Mouse (Mus musculus) lung, embryonic 14.5 days (tissue): ENCODE data around the gene Nr3c2. TPM values are rescaled to one million over a fixed set of nuclear protein-coding genes. Genes with fewer than 3 reads are reported as not detected.

Experiments
- ATAC-seq: fragments of 200-750 bp; cut with Nextera tagmentation; 2 replicates; pipeline ENCODE4 v1.8.0; 2017; ENCODE audit warnings: mild to moderate bottlenecking, moderate TSS enrichment, moderate library complexity; ENCODE audit not compliant: insufficient read depth
- DNase-seq: peaks from one replicate; pipeline ENCODE4 v3.0.0-alpha.2; 2015
- H3K27ac ChIP-seq: fragments of 300-500 bp; sonication (generic); 2 replicates; pipeline ENCODE4 v1.5.1; 2014; ENCODE audit warnings: low read depth, mild to moderate bottlenecking, moderate library complexity
- H3K27me3 ChIP-seq: fragments of 300-500 bp; sonication (generic); 2 replicates; pipeline ENCODE4 v1.6.1; 2014; ENCODE audit warnings: low read length, control low read depth; ENCODE audit not compliant: insufficient read depth
- H3K36me3 ChIP-seq: fragments of 300-500 bp; sonication (generic); 2 replicates; pipeline ENCODE4 v1.6.1; 2014; ENCODE audit warnings: control low read depth; ENCODE audit not compliant: insufficient read depth
- H3K4me1 ChIP-seq: fragments of 300-500 bp; sonication (generic); 2 replicates; pipeline ENCODE4 v1.6.1; 2014; ENCODE audit warnings: antibody characterized with exemption, control low read depth; ENCODE audit not compliant: insufficient read depth
- H3K4me2 ChIP-seq: fragments of 300-500 bp; sonication (generic); 2 replicates; pipeline ENCODE4 v1.6.1; 2014; ENCODE audit warnings: mild to moderate bottlenecking
- H3K4me3 ChIP-seq: fragments of 300-500 bp; sonication (generic); 2 replicates; pipeline ENCODE4 v1.5.1; 2014; ENCODE audit warnings: low read depth, low read length
- H3K9ac ChIP-seq: fragments of 300-500 bp; sonication (generic); 2 replicates; pipeline ENCODE4 v1.6.1; 2014
- H3K9me3 ChIP-seq: fragments of 300-500 bp; sonication (generic); 2 replicates; pipeline ENCODE4 v1.6.1; 2016; ENCODE audit warnings: low read depth, low read length, control low read depth
- CTCF ChIP-seq: IDR thresholded peaks from 2 replicates; pipeline ENCODE4 v1.5.1; 2016; ENCODE audit warnings: antibody characterized with exemption, low read depth
- WGBS: fragments of 180-500 bp; shearing (Covaris S2); extraction: QIAGEN DNeasy Blood & Tissue Kit; methylation state at CpG from one replicate; pipeline ENCODE4 v1.1.7; 2014; 5-methylcytosine and 5-hydroxymethylcytosine counted together
- polyA plus RNA-seq: library from polyadenylated mRNA; unstranded; fragments of >200 nt; fragmentation: Nextera tagmentation; extraction: Ambion mirVana; gene quantifications from 2 replicates; pipeline ENCODE4 v1.2.1, GENCODE M21; 2014

Gene Nr3c2
- polyA plus RNA-seq, 1 experiment from 2014 or later, result 4.1 TPM

DNA sequence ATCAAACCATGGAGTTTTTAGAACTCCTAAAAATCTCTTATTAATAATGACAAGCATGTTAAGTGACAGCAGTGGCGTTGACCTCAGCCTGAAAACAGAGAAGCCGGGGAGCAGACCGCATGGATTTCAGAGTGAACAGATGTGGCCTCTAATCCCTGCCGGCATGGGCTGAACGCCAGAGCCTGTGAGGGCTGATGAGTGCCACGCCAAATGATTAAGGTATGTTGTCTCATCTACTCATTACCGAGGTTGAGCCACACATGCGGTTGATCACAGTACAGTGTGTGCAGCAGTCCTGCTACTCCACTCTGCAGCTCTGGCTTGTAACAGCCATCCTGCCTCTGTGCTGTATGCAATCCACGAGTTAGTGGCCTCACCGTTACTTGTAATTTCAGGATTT is 110.2 kb downstream of the Nr3c2 start:
- DNase-seq (peak; percentile 10), ATAC-seq (no peak)
- Histone ChIP-seq H3K9me3 (no peaks in the 10 kb centered on the region), H3K27me3 (no peaks in the 10 kb centered on the region), H3K9ac (no peak overlapping the region), H3K27ac (no peak overlapping the region), H3K4me3 (no peak overlapping the region), H3K4me1 (no peaks in the 10 kb centered on the region), H3K4me2 (no peak overlapping the region), H3K36me3 (no peaks in the 10 kb centered on the region)
- WGBS, result 54% methylated on average over 10 of the region's 10 CpGs
- TF ChIP-seq CTCF, result no peak

DNA sequence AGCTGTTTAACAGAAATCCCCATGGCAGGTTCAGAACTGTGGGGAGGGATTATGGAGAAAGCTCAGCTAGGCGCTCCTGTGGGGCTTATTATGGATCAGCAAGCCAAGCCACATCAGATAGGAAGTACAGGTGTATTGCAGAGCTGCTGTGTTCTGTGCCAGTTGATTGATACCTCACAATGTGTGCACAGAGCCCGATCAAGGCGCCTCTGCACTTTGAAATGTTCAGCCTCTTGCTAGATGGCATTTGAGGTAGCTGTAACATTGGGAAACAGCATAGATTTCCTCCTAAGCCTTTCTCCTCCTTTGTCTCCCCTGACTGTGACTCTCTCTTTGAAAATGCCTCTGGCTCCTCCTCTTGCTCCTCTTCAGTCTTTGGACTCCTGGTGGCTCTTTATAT is 112.7 kb downstream of the Nr3c2 start:
- no peak for TF ChIP-seq CTCF
- WGBS, result 76% methylated on average over 3 of the region's 3 CpGs
- H3K9ac ChIP-seq, result no peak overlapping the region
- no peak for ATAC-seq
- H3K4me1 ChIP-seq, result no peaks in the 10 kb centered on the region
- no peaks in the 10 kb centered on the region for H3K27me3 ChIP-seq
- H3K36me3 ChIP-seq, result no peaks in the 10 kb centered on the region
- H3K27ac ChIP-seq, result no peak overlapping the region
- no peak for DNase-seq
- H3K4me3 ChIP-seq, result no peak overlapping the region
- H3K4me2 ChIP-seq, result no peak overlapping the region
- H3K9me3 ChIP-seq, result no peaks in the 10 kb centered on the region

DNA sequence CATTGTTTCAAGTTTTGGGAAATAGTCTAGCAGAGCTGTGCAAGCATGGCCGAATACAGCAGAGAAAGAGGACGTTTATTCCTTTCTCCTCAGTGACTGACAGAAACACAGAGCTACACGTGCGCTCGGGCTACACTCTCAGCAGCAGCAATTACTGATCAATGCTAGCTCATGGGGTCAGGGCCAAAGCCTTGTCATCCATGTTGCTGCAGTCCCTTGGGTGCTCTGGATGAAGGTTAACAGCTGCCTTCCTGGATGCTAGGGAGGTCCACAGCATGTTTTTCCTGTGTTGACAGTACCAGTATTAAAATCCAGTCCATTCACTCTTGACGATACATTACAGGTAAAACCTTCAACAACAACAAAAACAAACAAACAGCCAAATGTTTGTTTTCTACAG is 113.4 kb downstream of the Nr3c2 start:
- TF ChIP-seq CTCF, result no peak
- H3K9me3 ChIP-seq, result no peaks in the 10 kb centered on the region
- H3K4me3 ChIP-seq, result no peak overlapping the region
- H3K36me3 ChIP-seq, result no peaks in the 10 kb centered on the region
- no peak overlapping the region for H3K4me2 ChIP-seq
- H3K27ac ChIP-seq, result no peak overlapping the region
- H3K9ac ChIP-seq, result no peak overlapping the region
- DNase-seq (no peak), ATAC-seq (no peak)
- no peaks in the 10 kb centered on the region for H3K4me1 ChIP-seq
- 72% methylated on average over 6 of the region's 6 CpGs for WGBS
- no peaks in the 10 kb centered on the region for H3K27me3 ChIP-seq

DNA sequence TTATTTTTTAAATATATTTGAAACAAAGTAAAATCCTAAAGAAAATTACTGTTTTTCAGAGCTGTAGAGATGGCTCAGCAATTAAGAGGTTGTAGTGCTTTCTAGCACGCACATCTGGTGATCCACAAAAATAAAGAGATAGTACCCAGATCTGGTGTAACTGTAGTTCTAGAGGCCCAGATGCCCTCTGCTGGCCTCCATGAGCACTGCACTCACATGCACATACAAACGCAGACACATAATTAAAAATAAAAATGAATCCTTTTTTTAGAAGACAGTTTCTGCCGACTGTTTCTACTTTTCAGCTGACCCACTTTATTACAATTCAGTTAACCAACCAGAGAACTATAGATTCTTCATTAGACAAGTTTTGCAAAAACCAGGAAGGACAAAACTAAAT is 117.5 kb downstream of the Nr3c2 start:
- no peaks in the 10 kb centered on the region for H3K9me3 ChIP-seq
- H3K4me3 ChIP-seq, result no peak overlapping the region
- no peaks in the 10 kb centered on the region for H3K4me1 ChIP-seq
- WGBS, result 95% methylated on average over 3 of the region's 3 CpGs
- H3K36me3 ChIP-seq, result no peaks in the 10 kb centered on the region
- H3K9ac ChIP-seq, result no peak overlapping the region
- no peak overlapping the region for H3K4me2 ChIP-seq
- no peaks in the 10 kb centered on the region for H3K27me3 ChIP-seq
- H3K27ac ChIP-seq, result no peak overlapping the region
- ATAC-seq (no peak), DNase-seq (no peak)
- 0 out of 2 replicates have a peak, but pooled peaks have one; percentile 21 for TF ChIP-seq CTCF

DNA sequence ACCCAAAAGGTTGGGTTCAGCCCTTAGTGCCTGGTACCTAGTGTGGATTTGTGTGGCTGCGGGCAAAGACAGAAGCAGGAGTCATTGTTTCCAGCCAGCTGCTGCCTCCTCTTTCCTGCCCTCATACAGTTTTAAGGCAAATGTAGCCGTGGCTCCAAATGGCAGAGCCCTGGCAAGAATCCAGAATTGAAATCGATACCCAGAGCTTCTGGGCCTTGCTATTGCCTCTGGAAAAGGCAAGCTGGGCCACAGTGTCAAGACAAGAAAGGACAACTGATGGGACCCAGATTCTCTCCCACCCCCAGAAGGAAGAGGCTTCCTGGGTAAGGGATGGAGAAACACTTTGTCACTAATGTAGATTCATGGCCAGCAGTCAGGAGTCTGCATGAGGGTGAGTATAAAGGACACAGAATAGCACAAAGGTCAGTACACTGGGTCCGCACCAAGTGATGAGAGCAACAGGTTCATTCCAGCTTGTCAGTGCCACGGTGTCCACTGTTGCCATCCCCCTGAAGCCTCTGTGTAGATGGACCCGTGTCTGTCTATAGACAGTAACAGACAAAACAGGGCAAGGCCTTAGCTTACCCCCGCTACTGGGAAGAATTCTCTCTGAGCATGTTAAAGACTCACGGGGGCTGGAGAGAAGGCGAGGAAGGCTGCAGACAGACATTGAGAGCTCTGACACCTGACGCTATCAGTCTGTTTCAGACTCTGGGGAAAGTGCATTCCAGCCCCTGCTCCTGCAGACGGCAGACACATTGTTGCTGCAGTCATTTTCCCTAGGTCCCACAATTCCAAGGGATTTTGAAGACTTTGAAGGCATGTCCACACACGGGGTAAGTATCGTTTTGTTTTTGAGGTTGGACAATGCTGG is 124.8 kb downstream of the Nr3c2 start:
- 62% methylated on average over 13 of the region's 13 CpGs for WGBS
- Histone ChIP-seq H3K36me3 (no peaks in the 10 kb centered on the region), H3K4me3 (no peak overlapping the region), H3K27ac (no peak overlapping the region), H3K27me3 (no peaks in the 10 kb centered on the region), H3K4me1 (no peaks in the 10 kb centered on the region), H3K9me3 (no peaks in the 10 kb centered on the region), H3K4me2 (no peak overlapping the region), H3K9ac (no peak overlapping the region)
- no peak for DNase-seq
- no peak for ATAC-seq
- TF ChIP-seq CTCF, result no peak

DNA sequence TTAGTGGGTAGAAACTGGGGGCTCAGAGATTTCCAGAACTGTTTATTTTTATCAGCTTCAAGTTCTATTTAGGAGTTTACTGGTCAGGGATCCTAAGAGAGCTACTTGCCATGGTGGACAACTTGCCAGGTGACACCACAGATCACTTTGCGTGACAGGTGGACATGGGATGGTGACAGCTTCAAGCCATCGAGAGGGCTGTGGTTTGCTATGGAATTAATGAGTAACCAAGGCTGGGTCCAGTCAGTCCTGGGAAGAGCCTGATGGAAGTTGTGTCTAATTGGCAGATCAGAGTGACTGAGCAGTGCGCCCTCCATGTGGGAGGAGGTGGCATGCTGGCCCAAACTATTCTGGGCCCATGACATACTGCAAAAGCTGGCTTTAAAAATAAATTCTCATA is 132.0 kb downstream of the Nr3c2 start:
- Histone ChIP-seq H3K4me1 (no peaks in the 10 kb centered on the region), H3K9ac (no peak overlapping the region), H3K27ac (no peak overlapping the region), H3K9me3 (no peaks in the 10 kb centered on the region), H3K4me2 (no peak overlapping the region), H3K27me3 (no peaks in the 10 kb centered on the region), H3K36me3 (no peaks in the 10 kb centered on the region), H3K4me3 (no peak overlapping the region)
- TF ChIP-seq CTCF, result no peak
- ATAC-seq (no peak), DNase-seq (no peak)
- 85% methylated on average over 3 of the region's 3 CpGs for WGBS

DNA sequence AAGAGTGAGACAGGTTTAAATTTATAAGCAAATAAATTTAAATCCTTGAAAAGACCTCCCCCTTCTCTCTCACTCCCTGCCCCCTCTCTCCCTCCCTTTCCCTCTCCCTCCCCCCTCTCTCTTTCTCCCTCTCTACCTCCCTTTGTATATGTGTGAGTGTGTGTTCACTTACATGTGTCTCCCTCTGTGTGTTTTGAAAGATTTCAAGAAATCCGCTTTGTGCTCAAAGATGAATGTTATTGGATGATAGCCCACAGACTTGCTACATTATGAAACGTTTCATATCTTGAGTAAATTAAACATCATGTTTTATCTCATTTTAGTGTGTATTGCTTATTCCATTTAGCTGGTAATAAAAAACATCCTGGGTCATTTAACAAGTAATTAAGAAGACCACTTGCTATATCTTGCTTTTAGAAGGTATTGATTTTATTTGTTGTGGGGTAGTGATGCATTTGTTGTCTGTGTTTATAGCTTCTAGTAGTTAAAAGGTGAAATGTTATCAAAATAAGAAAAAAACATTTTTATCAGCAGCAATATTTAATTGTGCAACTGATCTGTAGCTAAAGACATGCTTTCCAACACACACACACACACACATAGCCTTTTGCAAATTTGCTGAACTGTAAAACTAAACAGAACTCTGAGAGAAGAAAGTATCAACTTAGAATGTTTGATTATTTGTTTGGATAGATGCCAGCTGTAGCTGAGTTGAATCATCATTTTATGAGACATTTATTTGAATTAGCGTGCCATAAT is 134.6 kb downstream of the Nr3c2 start:
- no peak for TF ChIP-seq CTCF
- H3K27me3 ChIP-seq, result no peaks in the 10 kb centered on the region
- ATAC-seq, result peak; percentile 78
- H3K4me3 ChIP-seq, result no peak overlapping the region
- no peak overlapping the region for H3K4me2 ChIP-seq
- no peaks in the 10 kb centered on the region for H3K36me3 ChIP-seq
- 31% methylated on average over 3 of the region's 3 CpGs for WGBS
- no peak overlapping the region for H3K27ac ChIP-seq
- peak; percentile 81 for DNase-seq
- H3K4me1 ChIP-seq, result no peaks in the 10 kb centered on the region
- no peaks in the 10 kb centered on the region for H3K9me3 ChIP-seq
- H3K9ac ChIP-seq, result no peak overlapping the region
